Mouse (Mus musculus) midbrain, embryonic 16.5 days (tissue): ENCODE data around the gene Rassf7. TPM values are rescaled to one million over a fixed set of nuclear protein-coding genes. Genes with fewer than 3 reads are reported as not detected.
A peak's percentile ranks its signal among the peaks of the same experiment; 100 is the strongest.

Experiments used
- ATAC-seq: fragments of 200-750 bp; cut with Nextera tagmentation; 2 replicates; pipeline ENCODE4 v1.8.0; 2017; ENCODE audit warnings: moderate TSS enrichment
- H3K27ac ChIP-seq: fragments of 300-500 bp; sonication (generic); 2 replicates; pipeline ENCODE4 v1.5.1; 2014; ENCODE audit warnings: mild to moderate bottlenecking, low read length, mixed read lengths
- H3K27me3 ChIP-seq: fragments of 300-500 bp; sonication (generic); 2 replicates; pipeline ENCODE4 v1.6.1; 2014; ENCODE audit warnings: low read depth, low read length, mixed read lengths; ENCODE audit not compliant: control insufficient read depth, insufficient read depth
- H3K36me3 ChIP-seq: fragments of 300-500 bp; sonication (generic); 2 replicates; pipeline ENCODE4 v1.6.1; 2014; ENCODE audit warnings: mild to moderate bottlenecking, low read length, moderate library complexity, mixed read lengths; ENCODE audit not compliant: control insufficient read depth, insufficient read depth
- H3K4me1 ChIP-seq: fragments of 300-500 bp; sonication (generic); 2 replicates; pipeline ENCODE4 v1.6.1; 2014; ENCODE audit warnings: mild to moderate bottlenecking, low read length, mixed read lengths; ENCODE audit not compliant: control insufficient read depth, insufficient read depth
- H3K4me2 ChIP-seq: fragments of 300-500 bp; sonication (generic); 2 replicates; pipeline ENCODE4 v1.6.1; 2014; ENCODE audit warnings: mild to moderate bottlenecking, low read length, mixed read lengths
- H3K4me3 ChIP-seq: fragments of 300-500 bp; sonication (generic); 2 replicates; pipeline ENCODE4 v1.5.1; 2014; ENCODE audit warnings: low read depth, mild to moderate bottlenecking, low read length, moderate library complexity, mixed read lengths
- H3K9ac ChIP-seq: fragments of 300-500 bp; sonication (generic); 2 replicates; pipeline ENCODE4 v1.6.1; 2014; ENCODE audit warnings: low read depth, low read length, mixed read lengths
- H3K9me3 ChIP-seq: fragments of 300-500 bp; sonication (generic); replicated peaks from 2 replicates; pipeline ENCODE4 v1.6.1; 2014; ENCODE audit warnings: mild to moderate bottlenecking, low read length, mixed read lengths; ENCODE audit not compliant: control insufficient read depth, poor library complexity, severe bottlenecking
- WGBS: fragments of 180-500 bp; shearing (Covaris S2); extraction: QIAGEN DNeasy Blood & Tissue Kit; methylation state at CpG from one replicate; pipeline ENCODE4 v1.1.7; 2014; 5-methylcytosine and 5-hydroxymethylcytosine counted together
- polyA plus RNA-seq: library from polyadenylated mRNA; unstranded; fragments of >200 nt; fragmentation: Nextera tagmentation; extraction: Ambion mirVana; gene quantifications from 2 replicates; pipeline ENCODE4 v1.2.1, GENCODE M21; 2015

Gene Rassf7
- polyA plus RNA-seq, 1 experiment from 2014 or later = 21.2 TPM

- Histone ChIP-seq H3K4me2 (no peak overlapping the region), H3K27ac (no peak overlapping the region), H3K4me1 (peaks cover 3% of the 10 kb centered on the region), H3K36me3 (no peaks in the 10 kb centered on the region), H3K4me3 (no peak overlapping the region), H3K9me3 (no peaks in the 10 kb centered on the region), H3K9ac (no peak overlapping the region), H3K27me3 (no peaks in the 10 kb centered on the region)
- no peak for ATAC-seq
- WGBS = 87% methylated on average over 12 of the region's 12 CpGs
Observed at GRCm38 (mm10) chr7:141210137-141210536, 5.5 kb upstream of the Rassf7 start.

- H3K36me3 ChIP-seq = no peaks in the 10 kb centered on the region
- no peak overlapping the region for H3K4me2 ChIP-seq
- H3K9me3 ChIP-seq = no peaks in the 10 kb centered on the region
- WGBS = 93% methylated on average over 14 of the region's 14 CpGs
- H3K4me3 ChIP-seq = no peak overlapping the region
- ATAC-seq = no peak
- H3K4me1 ChIP-seq = peaks cover 4% of the 10 kb centered on the region
- H3K27me3 ChIP-seq = no peaks in the 10 kb centered on the region
- H3K27ac ChIP-seq = no peak overlapping the region
- no peak overlapping the region for H3K9ac ChIP-seq
Observed at GRCm38 (mm10) chr7:141210606-141211131, 5.0 kb upstream of the Rassf7 start.

GRCm38 (mm10) chr7:141213133-141213532 lies 2.5 kb upstream of the Rassf7 start:
- Histone ChIP-seq H3K4me3 (no peak overlapping the region), H3K27ac (no peak overlapping the region), H3K36me3 (no peaks in the 10 kb centered on the region; the same call in 1 of the 2 replicates), H3K9me3 (no peaks in the 10 kb centered on the region), H3K4me1 (peaks cover 11% of the 10 kb centered on the region), H3K9ac (no peak overlapping the region), H3K4me2 (no peak overlapping the region), H3K27me3 (no peaks in the 10 kb centered on the region)
- 86% methylated on average over 3 of the region's 3 CpGs for WGBS
- no peak for ATAC-seq

GRCm38 (mm10) chr7:141213605-141214235 lies 1.9 kb upstream of the Rassf7 start, which contains the start of gene Lmntd2:
TSS of gene Lmntd2 (minus strand) at chr7:141214080.
- no peaks in the 10 kb centered on the region for H3K9me3 ChIP-seq
- H3K36me3 ChIP-seq = no peaks in the 10 kb centered on the region; the same call in 1 of the 2 replicates
- H3K4me3 ChIP-seq = peak within 1 kb of the TSS; percentile 62
- no peak for ATAC-seq
- H3K27me3 ChIP-seq = no peaks in the 10 kb centered on the region
- H3K9ac ChIP-seq = peak within 1 kb of the TSS; percentile 71
- peak within 1 kb of the TSS; percentile 87 for H3K4me2 ChIP-seq
- WGBS = 92% methylated on average over 11 of the region's 11 CpGs
- peaks cover 11% of the 10 kb centered on the region for H3K4me1 ChIP-seq
- H3K27ac ChIP-seq = peak within 1 kb of the TSS; percentile 60

GRCm38 (mm10) chr7:141214310-141214709 lies 1.4 kb upstream of the Rassf7 start:
- 84% methylated on average over 3 of the region's 3 CpGs for WGBS
- no peaks in the 10 kb centered on the region; the same call in 1 of the 2 replicates for H3K36me3 ChIP-seq
- H3K4me3 ChIP-seq = no peak overlapping the region
- no peak overlapping the region for H3K27ac ChIP-seq
- H3K9ac ChIP-seq = no peak overlapping the region
- no peak for ATAC-seq
- no peaks in the 10 kb centered on the region for H3K9me3 ChIP-seq
- no peaks in the 10 kb centered on the region for H3K27me3 ChIP-seq
- peaks cover 11% of the 10 kb centered on the region for H3K4me1 ChIP-seq
- H3K4me2 ChIP-seq = no peak overlapping the region

GRCm38 (mm10) chr7:141215880-141216733 lies 447 bp downstream of the Rassf7 start:
- WGBS = under 1% methylated on average over 41 of the region's 42 CpGs
- peak overlapping the region; percentile 30; the same call in 1 of the 2 replicates for H3K27ac ChIP-seq
- peak overlapping the region; percentile 71 for H3K9ac ChIP-seq

GRCm38 (mm10) chr7:141216894-141217293 lies 1.2 kb downstream of the Rassf7 start:
- H3K9me3 ChIP-seq = no peaks in the 10 kb centered on the region
- H3K4me3 ChIP-seq = no peak overlapping the region
- H3K4me2 ChIP-seq = peak overlapping the region; percentile 87
- ATAC-seq = no peak
- H3K9ac ChIP-seq = no peak overlapping the region
- no peak overlapping the region for H3K27ac ChIP-seq
- 89% methylated on average over 11 of the region's 11 CpGs for WGBS
- no peaks in the 10 kb centered on the region; the same call in 1 of the 2 replicates for H3K36me3 ChIP-seq
- no peaks in the 10 kb centered on the region for H3K27me3 ChIP-seq
- peaks cover 14% of the 10 kb centered on the region for H3K4me1 ChIP-seq

More at GRCm38 (mm10) chr7:141215880-141216733, 447 bp downstream of the Rassf7 start:
- Histone ChIP-seq H3K4me3 (peak overlapping the region; percentile 62), H3K9me3 (no peaks in the 10 kb centered on the region), H3K27me3 (no peaks in the 10 kb centered on the region), H3K36me3 (no peaks in the 10 kb centered on the region; the same call in 1 of the 2 replicates), H3K4me1 (peaks cover 11% of the 10 kb centered on the region), H3K4me2 (peak overlapping the region; percentile 87)
- ATAC-seq = peak; percentile 54

GRCm38 (mm10) chr7:141217343-141218013 lies 1.8 kb downstream of the Rassf7 start:
- H3K4me2 ChIP-seq = no peak overlapping the region
- H3K27me3 ChIP-seq = no peaks in the 10 kb centered on the region
- no peaks in the 10 kb centered on the region for H3K9me3 ChIP-seq
- 91% methylated on average over 17 of the region's 17 CpGs for WGBS
- no peak overlapping the region for H3K9ac ChIP-seq
- no peak overlapping the region for H3K4me3 ChIP-seq
- no peaks in the 10 kb centered on the region; the same call in 1 of the 2 replicates for H3K36me3 ChIP-seq
- H3K4me1 ChIP-seq = peaks cover 20% of the 10 kb centered on the region
- no peak overlapping the region for H3K27ac ChIP-seq
- ATAC-seq = no peak
